In the genomic region with DNA sequence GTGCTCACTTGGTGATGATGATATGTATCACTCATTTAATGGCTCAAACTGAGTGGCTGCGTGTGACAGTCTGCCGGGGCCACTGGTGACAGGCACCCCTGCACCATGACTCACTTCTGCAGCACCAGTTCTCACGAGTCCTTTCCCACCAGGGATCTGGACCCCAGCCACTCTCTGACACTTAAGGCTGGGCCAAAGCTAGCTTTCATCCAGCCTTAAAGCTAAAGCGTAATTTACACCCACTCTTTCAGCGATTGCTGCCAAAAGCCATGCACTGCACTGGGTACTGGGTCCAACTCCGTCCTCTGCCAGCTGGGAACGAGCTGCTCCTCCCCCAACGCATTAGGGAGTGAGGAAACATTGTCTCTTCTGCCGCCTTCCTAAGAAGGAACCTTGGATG, we compare ENCODE assay signal across 18 mouse cellular contexts. TPM values are rescaled to one million over a fixed set of nuclear protein-coding genes. Genes with fewer than 3 reads are reported as not detected.
DNase-seq lines count a peak whose midpoint lies in the region; ATAC-seq lines count a peak whose summit lies in the region.
"Had no signal": no experiment of that assay in that cellular context is flagged by ENCODE, and none has a peak within 500 bp of the region (broad histone marks: within the 10 kb centered on the region; RNA-seq: fewer than 3 reads in every experiment).

No protein-coding gene starts in this region.

- H3K27ac ChIP-seq in hindbrain, embryonic 16.5 days (ENCODE audit: low read depth, low read length): no peak overlapping the region
- H3K27ac ChIP-seq in hindbrain, embryonic 11.5 days (ENCODE audit: low read depth, low read length): no peak overlapping the region
- no peak overlapping the region for H3K27ac ChIP-seq in neural tube, embryonic 13.5 days (replicated peaks)
- H3K27ac ChIP-seq: liver, embryonic 13.5 days; midbrain, embryonic 10.5 days had no signal

- H3K36me3 ChIP-seq in hindbrain, embryonic 16.5 days (ENCODE audit: control insufficient read depth, insufficient read depth, low read length): no peaks in the 10 kb centered on the region
- no peaks in the 10 kb centered on the region for H3K36me3 ChIP-seq in hindbrain, embryonic 11.5 days (ENCODE audit: control insufficient read depth, insufficient read depth, low read length)
- no peaks in the 10 kb centered on the region for H3K36me3 ChIP-seq in neural tube, embryonic 13.5 days
- H3K36me3 ChIP-seq: liver, embryonic 13.5 days; midbrain, embryonic 10.5 days had no signal

- WGBS in hindbrain, embryonic 16.5 days: 46% methylated on average over 9 of the region's 9 CpGs
- WGBS in hindbrain, embryonic 11.5 days: 84% methylated on average over 9 of the region's 9 CpGs
- 48% methylated on average over 9 of the region's 9 CpGs for WGBS in neural tube, embryonic 13.5 days

- H3K9ac ChIP-seq in hindbrain, embryonic 16.5 days (ENCODE audit: low read depth, low read length): no peak overlapping the region
- H3K9ac ChIP-seq in hindbrain, embryonic 11.5 days (ENCODE audit: low read depth, low read length): no peak overlapping the region
- no peak overlapping the region for H3K9ac ChIP-seq in neural tube, embryonic 13.5 days
- H3K9ac ChIP-seq: liver, embryonic 13.5 days had no signal

- H3K27me3 ChIP-seq in hindbrain, embryonic 16.5 days (replicated peaks; ENCODE audit: control insufficient read depth, insufficient read depth, low read length): no peaks in the 10 kb centered on the region; the same call in 1 of the 2 replicates
- H3K27me3 ChIP-seq in hindbrain, embryonic 11.5 days (ENCODE audit: control insufficient read depth, insufficient read depth, low read length): peaks cover 18% of the 10 kb centered on the region
- H3K27me3 ChIP-seq in neural tube, embryonic 13.5 days: peaks cover 46% of the 10 kb centered on the region

- no peak overlapping the region for H3K4me3 ChIP-seq in hindbrain, embryonic 16.5 days (ENCODE audit: low read length)
- no peak overlapping the region for H3K4me3 ChIP-seq in hindbrain, embryonic 11.5 days (ENCODE audit: low read depth, low read length)
- H3K4me3 ChIP-seq in neural tube, embryonic 13.5 days: no peak overlapping the region
- H3K4me3 ChIP-seq: liver, embryonic 13.5 days; midbrain, embryonic 10.5 days had no signal

- no peak for DNase-seq in hindbrain, embryonic 11.5 days (ENCODE audit: low spot score)
- no peak for DNase-seq in neural tube, embryonic 10.5 days (ENCODE audit: extremely low spot score, low spot score)
- peak; percentile 22 for DNase-seq in frontal cortex, postnatal 10 days (ENCODE audit: low spot score in 2 of 2)
- no peak for DNase-seq in T-cell, adult 2 months (ENCODE audit: low spot score)
- DNase-seq: cerebellum, adult 2 months; embryo, embryonic 11 days; gastrocnemius, postnatal 10 days; kidney, adult 2 months; kidney, postnatal 36 days; liver, embryonic 13.5 days had no signal

- ATAC-seq in hindbrain, embryonic 16.5 days: peak; percentile 86
- no peak for ATAC-seq in hindbrain, embryonic 11.5 days (ENCODE audit: low FRiP score)
- peak; percentile 64 for ATAC-seq in neural tube, embryonic 13.5 days (ENCODE audit: low read depth)
- ATAC-seq in inflammation-experienced regulatory T-cells, adult 6 months: no peak
- ATAC-seq: activated CD4-positive, CD25-positive, alpha-beta regulatory T cell, adult 4 months; CD4-positive, CD25-positive, alpha-beta regulatory T cell, adult 4 months; lung, postnatal 0 days had no signal

- H3K9me3 ChIP-seq in hindbrain, embryonic 16.5 days (ENCODE audit: control insufficient read depth, low read length): no peaks in the 10 kb centered on the region
- no peaks in the 10 kb centered on the region for H3K9me3 ChIP-seq in hindbrain, embryonic 11.5 days (ENCODE audit: control insufficient read depth, low read length)
- no peaks in the 10 kb centered on the region for H3K9me3 ChIP-seq in neural tube, embryonic 13.5 days
- H3K9me3 ChIP-seq: liver, embryonic 13.5 days; midbrain, embryonic 10.5 days had no signal

- no peak overlapping the region for H3K4me2 ChIP-seq in hindbrain, embryonic 16.5 days (ENCODE audit: low read length)
- H3K4me2 ChIP-seq in hindbrain, embryonic 11.5 days (replicated peaks; ENCODE audit: low read depth, low read length): no peak overlapping the region
- no peak overlapping the region for H3K4me2 ChIP-seq in neural tube, embryonic 13.5 days
- H3K4me2 ChIP-seq: liver, embryonic 13.5 days had no signal

- no peaks in the 10 kb centered on the region; the same call in 1 of the 2 replicates for H3K4me1 ChIP-seq in hindbrain, embryonic 16.5 days (ENCODE audit: control insufficient read depth, insufficient read depth, low read depth, low read length)
- H3K4me1 ChIP-seq in hindbrain, embryonic 11.5 days (replicated peaks; ENCODE audit: control insufficient read depth, insufficient read depth, low read length): peaks cover 3% of the 10 kb centered on the region; the same call in 1 of the 2 replicates
- peaks cover 23% of the 10 kb centered on the region for H3K4me1 ChIP-seq in neural tube, embryonic 13.5 days (replicated peaks)
- H3K4me1 ChIP-seq: liver, embryonic 13.5 days had no signal

RNA-seq across cellular contexts. Expression of a gene that starts 50.5 kb away (rescaled TPM):
- polyA plus RNA-seq in hindbrain, embryonic 16.5 days (2015; fragmentation: Nextera tagmentation; extraction: Ambion mirVana): not detected in 2 replicates
- polyA plus RNA-seq in hindbrain, embryonic 11.5 days (2014; fragmentation: Nextera tagmentation; extraction: Ambion mirVana): not detected in 2 replicates
- polyA plus RNA-seq in neural tube, embryonic 13.5 days (2015; fragmentation: Nextera tagmentation; extraction: Ambion mirVana): not detected in 2 replicates
- not detected for polyA plus RNA-seq in inflammation-experienced regulatory T-cells, adult 6 months (2017; shearing (Covaris generic))
- polyA plus RNA-seq: activated CD4-positive, CD25-positive, alpha-beta regulatory T cell, adult 4 months; CD4-positive, CD25-positive, alpha-beta regulatory T cell, adult 4 months; cerebellum, adult 2 months; kidney, adult 2 months; liver, embryonic 13.5 days; lung, postnatal 0 days; midbrain, embryonic 10.5 days; testis, adult 2 months had no signal

Comparison
In these comparisons a context has a peak if more than half of its experiments do, and no peak if none do; other contexts are left out.
1. ATAC-seq: peak in hindbrain, embryonic 16.5 days (single experiment) and neural tube, embryonic 13.5 days (single experiment); none in hindbrain, embryonic 11.5 days (single experiment) and inflammation-experienced regulatory T-cells, adult 6 months (single experiment).
2. DNase-seq: peak in frontal cortex, postnatal 10 days (2 of 2); none in hindbrain, embryonic 11.5 days (single experiment), neural tube, embryonic 10.5 days (single experiment) and T-cell, adult 2 months (single experiment).